Mouse (Mus musculus): ENCODE results near the gene 4931409K22Rik. TPM values are rescaled to one million over a fixed set of nuclear protein-coding genes. Genes with fewer than 3 reads are reported as not detected.

4931409K22Rik gene
- polyA plus RNA-seq, 1 experiment from 2014 or later: not detected

GRCm38 (mm10) chr5:24530042-24530689 lies 26.4 kb downstream of the 4931409K22Rik start:
- peaks cover 40% of the 10 kb centered on the region for H3K27me3 ChIP-seq
- POLR2A ChIA-PET: interaction anchor here (1.0 kb wide), 1 partner anchor 14 kb away, joined by 3 read pairs; no protein-coding TSS in a partner anchor
- in situ Hi-C loops (cut with MboI; ENCODE audit: low pct_unique_long_range_greater_than_20kb): no loop called here
- TF ChIP-seq CTCF (IDR thresholded peaks at IDR 0.05): peak; percentile 100
- CTCF ChIA-PET: interaction anchor here (0.7 to 3.4 kb wide), 16 partner anchors 8 to 135 kb away, joined by 3 to 10 read pairs (median 3); partner anchors contain the start of genes 4931409K22Rik and Asb10
- ATAC-seq (peak; percentile 82), DNase-seq (ENCODE audit: low read depth, low spot score) (peak; percentile 58)

GRCm38 (mm10) chr5:24527780-24528179 lies 28.8 kb downstream of the 4931409K22Rik start:
- DNase-seq (ENCODE audit: low read depth, low spot score): no peak
- POLR2A ChIA-PET: no interaction called here
- ATAC-seq: no peak
- no peak for TF ChIP-seq CTCF (IDR thresholded peaks at IDR 0.05)
- in situ Hi-C loops (cut with MboI; ENCODE audit: low pct_unique_long_range_greater_than_20kb): no loop called here
- CTCF ChIA-PET: interaction anchor here (0.8 to 1.6 kb wide), 2 partner anchors 17 to 30 kb away, joined by 3 to 9 read pairs; no protein-coding TSS in a partner anchor
- peaks cover 55% of the 10 kb centered on the region for H3K27me3 ChIP-seq

DNA sequence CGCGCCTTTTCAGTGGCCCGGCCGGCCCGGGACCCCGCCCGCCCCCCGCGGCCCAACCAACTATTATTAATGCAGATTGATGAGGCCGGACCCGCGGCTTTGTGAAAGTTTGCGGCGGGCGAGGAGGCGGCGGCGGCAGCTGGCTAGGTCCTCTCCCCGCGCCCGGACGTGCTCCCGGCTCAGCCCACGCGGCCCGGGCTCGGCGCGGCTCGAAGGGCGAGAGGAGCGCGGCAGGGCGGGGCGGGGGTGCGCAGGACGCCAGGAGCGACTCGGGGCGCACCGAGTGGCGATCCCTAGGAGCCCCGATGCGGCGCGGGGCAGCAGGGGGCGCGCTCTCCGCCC lies 29.7 kb downstream of the 4931409K22Rik start, which contains the start of gene Gbx1:
Gene Gbx1 (minus strand): TSS at position 314 of the 342 bp plus-strand sequence.
- TF ChIP-seq CTCF (IDR thresholded peaks at IDR 0.05): no peak
- in situ Hi-C loops (cut with MboI; ENCODE audit: low pct_unique_long_range_greater_than_20kb): no loop called here
- H3K27me3 ChIP-seq: peaks cover 58% of the 10 kb centered on the region
- ATAC-seq (no peak), DNase-seq (ENCODE audit: low read depth, low spot score) (no peak)
- POLR2A ChIA-PET: no interaction called here
- CTCF ChIA-PET: no interaction called here

GRCm38 (mm10) chr5:24526190-24526888 lies 30.3 kb downstream of the 4931409K22Rik start:
- CTCF ChIA-PET: no interaction called here
- ATAC-seq: no peak

GRCm38 (mm10) chr5:24525360-24526189 lies 31.0 kb downstream of the 4931409K22Rik start:
- in situ Hi-C loops (cut with MboI; ENCODE audit: low pct_unique_long_range_greater_than_20kb): no loop called here
- ChIA-PET POLR2A (no interaction called here), CTCF (interaction anchor here (2.0 kb wide), 1 partner anchor 15 kb away, joined by 9 read pairs; no protein-coding TSS in a partner anchor)
- DNase-seq (ENCODE audit: low read depth, low spot score) (no peak), ATAC-seq (no peak)
- peaks cover 59% of the 10 kb centered on the region for H3K27me3 ChIP-seq
- no peak for TF ChIP-seq CTCF (IDR thresholded peaks at IDR 0.05)

More at GRCm38 (mm10) chr5:24526190-24526888, 30.3 kb downstream of the 4931409K22Rik start:
- TF ChIP-seq CTCF (IDR thresholded peaks at IDR 0.05): no peak
- POLR2A ChIA-PET: no interaction called here
- H3K27me3 ChIP-seq: peaks cover 62% of the 10 kb centered on the region
- in situ Hi-C loops (cut with MboI; ENCODE audit: low pct_unique_long_range_greater_than_20kb): no loop called here
- DNase-seq (ENCODE audit: low read depth, low spot score): no peak

DNA sequence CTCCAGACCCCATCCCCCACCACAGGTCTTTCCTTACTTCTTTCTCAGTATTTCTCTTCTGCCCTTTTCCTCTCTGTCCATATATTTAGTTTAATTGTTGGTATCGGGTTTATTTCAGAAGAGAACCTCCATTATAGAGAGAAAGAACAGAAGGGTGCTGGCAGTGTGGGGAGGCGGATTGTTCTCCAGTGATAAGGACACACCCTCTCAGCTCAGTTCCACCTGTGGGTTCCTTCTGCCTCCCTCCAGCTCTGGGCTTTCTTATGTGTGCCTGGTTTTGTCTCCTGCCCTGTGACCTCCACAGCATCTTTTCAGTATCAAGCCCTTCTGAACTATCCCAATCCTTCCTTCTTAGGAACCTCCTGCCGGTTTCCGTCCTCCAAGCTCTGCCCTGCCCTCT lies 32.1 kb downstream of the 4931409K22Rik start:
- ATAC-seq: no peak
- CTCF ChIA-PET: interaction anchor here (1.0 to 2.0 kb wide), 2 partner anchors 14 to 17 kb away, joined by 4 to 9 read pairs; no protein-coding TSS in a partner anchor
- no peak for TF ChIP-seq CTCF (IDR thresholded peaks at IDR 0.05)

GRCm38 (mm10) chr5:24523806-24524205 lies 32.8 kb downstream of the 4931409K22Rik start:
- in situ Hi-C loops (cut with MboI; ENCODE audit: low pct_unique_long_range_greater_than_20kb): no loop called here
- ChIA-PET POLR2A (no interaction called here), CTCF (interaction anchor here (1.0 to 2.0 kb wide), 2 partner anchors 13 to 18 kb away, joined by 4 to 9 read pairs; no protein-coding TSS in a partner anchor)
- ATAC-seq (no peak), DNase-seq (ENCODE audit: low read depth, low spot score) (no peak)
- H3K27me3 ChIP-seq: peaks cover 59% of the 10 kb centered on the region
- TF ChIP-seq CTCF (IDR thresholded peaks at IDR 0.05): no peak

More for the DNA sequence above, 32.1 kb downstream of the 4931409K22Rik start:
- in situ Hi-C loops (cut with MboI; ENCODE audit: low pct_unique_long_range_greater_than_20kb): no loop called here
- POLR2A ChIA-PET: no interaction called here
- DNase-seq (ENCODE audit: low read depth, low spot score): no peak
- H3K27me3 ChIP-seq: peaks cover 56% of the 10 kb centered on the region

GRCm38 (mm10) chr5:24521366-24521765 lies 35.2 kb downstream of the 4931409K22Rik start:
- peaks cover 42% of the 10 kb centered on the region for H3K27me3 ChIP-seq
- CTCF ChIA-PET: interaction anchor here (1.3 to 3.4 kb wide), 2 partner anchors 9 to 11 kb away, joined by 3 to 17 read pairs; no protein-coding TSS in a partner anchor

GRCm38 (mm10) chr5:24512271-24512670 lies 44.3 kb downstream of the 4931409K22Rik start:
- no peaks in the 10 kb centered on the region for H3K27me3 ChIP-seq
- ChIA-PET POLR2A (no interaction called here), CTCF (no interaction called here)
- in situ Hi-C loops (cut with MboI; ENCODE audit: low pct_unique_long_range_greater_than_20kb): loop anchor here (10.0 kb wide), 1 partner anchor 143 kb away; no protein-coding TSS in a partner anchor
- TF ChIP-seq CTCF (IDR thresholded peaks at IDR 0.05): no peak
- ATAC-seq (no peak), DNase-seq (ENCODE audit: low read depth, low spot score) (no peak)

More at GRCm38 (mm10) chr5:24521366-24521765, 35.2 kb downstream of the 4931409K22Rik start:
- POLR2A ChIA-PET: no interaction called here
- ATAC-seq (no peak), DNase-seq (ENCODE audit: low read depth, low spot score) (no peak)
- in situ Hi-C loops (cut with MboI; ENCODE audit: low pct_unique_long_range_greater_than_20kb): no loop called here
- TF ChIP-seq CTCF (IDR thresholded peaks at IDR 0.05): no peak

- ChIA-PET POLR2A (no interaction called here), CTCF (interaction anchor here (0.6 to 2.6 kb wide), 22 partner anchors 9 to 140 kb away, joined by 3 to 17 read pairs (median 4); partner anchors contain the start of gene Asb10)
- DNase-seq (ENCODE audit: low read depth, low spot score): no peak
- TF ChIP-seq CTCF (IDR thresholded peaks at IDR 0.05): peak; percentile 74
- peak; percentile 54 for ATAC-seq
- no peaks in the 10 kb centered on the region for H3K27me3 ChIP-seq
- in situ Hi-C loops (cut with MboI; ENCODE audit: low pct_unique_long_range_greater_than_20kb): loop anchor here (10.0 kb wide), 1 partner anchor 144 kb away; no protein-coding TSS in a partner anchor
Measured at GRCm38 (mm10) chr5:24510635-24511034, 46.0 kb downstream of the 4931409K22Rik start.
